Mouse (Mus musculus): ENCODE measurements around the gene Map4k4.

- TF ChIP-seq POLR2A (IDR thresholded peaks at IDR 0.05; ENCODE audit: insufficient read length, low read depth) (no peak), E2F4 (IDR thresholded peaks at IDR 0.05; ENCODE audit: insufficient read depth) (no peak), REST (IDR thresholded peaks at IDR 0.05; ENCODE audit: insufficient read depth, insufficient read length) (no peak), CEBPB (IDR thresholded peaks at IDR 0.05; ENCODE audit: insufficient read depth, poor library complexity, severe bottlenecking) (no peak), MAX (IDR thresholded peaks at IDR 0.05; ENCODE audit: low read depth) (no peak), TCF12 (IDR thresholded peaks at IDR 0.05; ENCODE audit: insufficient read depth, poor library complexity, severe bottlenecking) (no peak), POLR2AphosphoS2 (IDR thresholded peaks at IDR 0.05; ENCODE audit: insufficient read length, low read depth) (no peak)
Measured at GRCm38 (mm10) chr1:39866367-39867141, 34.2 kb upstream of the Map4k4 start.
